Mouse (Mus musculus) MEL (cell line): ENCODE measurements around the gene Fhit.

Experiments
- GATA1 ChIP-seq: IDR thresholded peaks from 2 replicates; pipeline ENCODE4 v1.6.1; 2011; ENCODE audit warnings: low read depth, low read length, improper control_type of control experiment
- MAX ChIP-seq: IDR thresholded peaks from 2 replicates; pipeline ENCODE4 v1.6.1; 2011; ENCODE audit warnings: low read length, improper control_type of control experiment
- ZC3H11A ChIP-seq: IDR thresholded peaks from 2 replicates; pipeline ENCODE4 v1.6.1; 2012; ENCODE audit warnings: low read depth, mild to moderate bottlenecking, inconsistent platforms, low read length, improper control_type of control experiment

GRCm38 (mm10) chr14:10917893-10918803 lies 243.7 kb downstream of the Fhit start:
- TF ChIP-seq GATA1 (no peak), MAX (no peak), ZC3H11A (no peak)
